Mouse (Mus musculus): ENCODE measurements around the gene Clk2. TPM values are rescaled to one million over a fixed set of nuclear protein-coding genes. Genes with fewer than 3 reads are reported as not detected.
A peak's percentile ranks its signal among the peaks of the same experiment; 100 is the strongest.

The Clk2 gene
- polyA plus RNA-seq, 1 experiment from 2014 or later = 27.5 TPM

GRCm38 (mm10) chr3:89161786-89162185 lies 2.8 kb upstream of the Clk2 start:
- peaks cover 52% of the 10 kb centered on the region for H3K4me1 ChIP-seq (replicated peaks)
- no peak overlapping the region for H3K4me3 ChIP-seq
- peaks cover 3% of the 10 kb centered on the region for H3K36me3 ChIP-seq
- H3K27ac ChIP-seq (replicated peaks) = no peak overlapping the region
- H3K4me2 ChIP-seq = no peak overlapping the region
- H3K27me3 ChIP-seq = no peaks in the 10 kb centered on the region
- no peak for ATAC-seq (ENCODE audit: low read depth)
- no peaks in the 10 kb centered on the region for H3K9me3 ChIP-seq
- no peak overlapping the region for H3K9ac ChIP-seq
- WGBS = 86% methylated on average over 4 of the region's 4 CpGs

- H3K4me2 ChIP-seq = no peak overlapping the region
- H3K27me3 ChIP-seq = no peaks in the 10 kb centered on the region
- no peaks in the 10 kb centered on the region for H3K9me3 ChIP-seq
- 60% methylated on average over 1 of the region's 1 CpGs for WGBS
- H3K27ac ChIP-seq (replicated peaks) = no peak overlapping the region
- no peak overlapping the region for H3K4me3 ChIP-seq
- no peak for ATAC-seq (ENCODE audit: low read depth)
- no peak overlapping the region for H3K9ac ChIP-seq
- peaks cover 15% of the 10 kb centered on the region for H3K36me3 ChIP-seq
- peaks cover 48% of the 10 kb centered on the region for H3K4me1 ChIP-seq (replicated peaks)
Observed at GRCm38 (mm10) chr3:89163123-89163522, 1.5 kb upstream of the Clk2 start.

GRCm38 (mm10) chr3:89163643-89164245 lies 851 bp upstream of the Clk2 start:
- Histone ChIP-seq H3K27ac (replicated peaks) (peak overlapping the region; percentile 95), H3K9me3 (no peaks in the 10 kb centered on the region), H3K9ac (peak overlapping the region; percentile 95)

GRCm38 (mm10) chr3:89165268-89165870 lies 774 bp downstream of the Clk2 start:
- Histone ChIP-seq H3K4me1 (replicated peaks) (peaks cover 27% of the 10 kb centered on the region), H3K4me2 (peak overlapping the region; percentile 86), H3K27me3 (no peaks in the 10 kb centered on the region), H3K36me3 (peaks cover 37% of the 10 kb centered on the region), H3K9ac (peak overlapping the region; percentile 95), H3K4me3 (peak overlapping the region; percentile 94), H3K27ac (replicated peaks) (peak overlapping the region; percentile 95), H3K9me3 (no peaks in the 10 kb centered on the region)
- 31% methylated on average over 12 of the region's 12 CpGs for WGBS
- ATAC-seq (ENCODE audit: low read depth) = no peak

More at GRCm38 (mm10) chr3:89163643-89164245, 851 bp upstream of the Clk2 start:
- Histone ChIP-seq H3K4me1 (replicated peaks) (peaks cover 42% of the 10 kb centered on the region), H3K4me3 (peak overlapping the region; percentile 94), H3K36me3 (peaks cover 21% of the 10 kb centered on the region), H3K27me3 (no peaks in the 10 kb centered on the region), H3K4me2 (peak overlapping the region; percentile 86)
- no peak for ATAC-seq (ENCODE audit: low read depth)
- 78% methylated on average over 5 of the region's 5 CpGs for WGBS

- no peak for ATAC-seq (ENCODE audit: low read depth)
- no peak overlapping the region for H3K27ac ChIP-seq (replicated peaks)
- H3K9ac ChIP-seq = no peak overlapping the region
- H3K4me1 ChIP-seq (replicated peaks) = peaks cover 26% of the 10 kb centered on the region
- H3K9me3 ChIP-seq = no peaks in the 10 kb centered on the region
- H3K27me3 ChIP-seq = no peaks in the 10 kb centered on the region
- 94% methylated on average over 19 of the region's 19 CpGs for WGBS
- H3K4me2 ChIP-seq = no peak overlapping the region
- H3K4me3 ChIP-seq = no peak overlapping the region
- H3K36me3 ChIP-seq = peaks cover 51% of the 10 kb centered on the region
Observed at GRCm38 (mm10) chr3:89166945-89167344, 2.4 kb downstream of the Clk2 start.

- 92% methylated on average over 11 of the region's 11 CpGs for WGBS
- peaks cover 16% of the 10 kb centered on the region for H3K4me1 ChIP-seq (replicated peaks)
- no peak overlapping the region for H3K4me2 ChIP-seq
- H3K9me3 ChIP-seq = no peaks in the 10 kb centered on the region
- ATAC-seq (ENCODE audit: low read depth) = no peak
- no peak overlapping the region for H3K27ac ChIP-seq (replicated peaks)
- H3K36me3 ChIP-seq = peaks cover 76% of the 10 kb centered on the region
- no peak overlapping the region for H3K9ac ChIP-seq
- no peaks in the 10 kb centered on the region for H3K27me3 ChIP-seq
- no peak overlapping the region for H3K4me3 ChIP-seq
Observed at GRCm38 (mm10) chr3:89174844-89175243, 10.2 kb downstream of the Clk2 start.

- H3K27me3 ChIP-seq = no peaks in the 10 kb centered on the region
- ATAC-seq (ENCODE audit: low read depth) = no peak
- no peak overlapping the region for H3K27ac ChIP-seq (replicated peaks)
- peaks cover 16% of the 10 kb centered on the region for H3K4me1 ChIP-seq (replicated peaks)
- H3K36me3 ChIP-seq = peaks cover 76% of the 10 kb centered on the region
- no peaks in the 10 kb centered on the region for H3K9me3 ChIP-seq
- H3K9ac ChIP-seq = no peak overlapping the region
- WGBS = 90% methylated on average over 10 of the region's 10 CpGs
- no peak overlapping the region for H3K4me3 ChIP-seq
- H3K4me2 ChIP-seq = no peak overlapping the region
Observed at GRCm38 (mm10) chr3:89175544-89175943, 10.9 kb downstream of the Clk2 start.

GRCm38 (mm10) chr3:89176421-89176820 lies 11.8 kb downstream of the Clk2 start:
- Histone ChIP-seq H3K27me3 (no peaks in the 10 kb centered on the region), H3K27ac (replicated peaks) (no peak overlapping the region), H3K9me3 (no peaks in the 10 kb centered on the region), H3K4me1 (replicated peaks) (peaks cover 16% of the 10 kb centered on the region), H3K4me2 (no peak overlapping the region), H3K9ac (no peak overlapping the region), H3K36me3 (peaks cover 76% of the 10 kb centered on the region), H3K4me3 (no peak overlapping the region)
- 80% methylated on average over 7 of the region's 7 CpGs for WGBS
- no peak for ATAC-seq (ENCODE audit: low read depth)

- Histone ChIP-seq H3K27ac (replicated peaks) (peak within 1 kb of the TSS; percentile 85), H3K4me3 (peak within 1 kb of the TSS; percentile 81), H3K27me3 (no peaks in the 10 kb centered on the region), H3K4me2 (peak within 1 kb of the TSS; percentile 95), H3K36me3 (peaks cover 77% of the 10 kb centered on the region), H3K9ac (peak within 1 kb of the TSS; percentile 87), H3K9me3 (no peaks in the 10 kb centered on the region), H3K4me1 (replicated peaks) (peaks cover 16% of the 10 kb centered on the region)
- ATAC-seq (ENCODE audit: low read depth) = peak; percentile 97
- WGBS = 0% methylated on average over 43 of the region's 43 CpGs
Observed at GRCm38 (mm10) chr3:89177242-89178106, 12.9 kb downstream of the Clk2 start, which contains the start of gene Scamp3. Gene Scamp3, plus strand, starts transcription at chr3:89177473.

GRCm38 (mm10) chr3:89178107-89178385 lies 13.5 kb downstream of the Clk2 start:
- H3K4me3 ChIP-seq = peak overlapping the region; percentile 81
- peak overlapping the region; percentile 95 for H3K4me2 ChIP-seq
- peaks cover 74% of the 10 kb centered on the region for H3K36me3 ChIP-seq
- no peaks in the 10 kb centered on the region for H3K9me3 ChIP-seq
- peak overlapping the region; percentile 85 for H3K27ac ChIP-seq (replicated peaks)
- no peak for ATAC-seq (ENCODE audit: low read depth)
- peaks cover 19% of the 10 kb centered on the region for H3K4me1 ChIP-seq (replicated peaks)
- H3K9ac ChIP-seq = peak overlapping the region; percentile 87
- H3K27me3 ChIP-seq = no peaks in the 10 kb centered on the region
- 7% methylated on average over 6 of the region's 6 CpGs for WGBS

GRCm38 (mm10) chr3:89179056-89179455 lies 14.5 kb downstream of the Clk2 start:
- Histone ChIP-seq H3K9me3 (no peaks in the 10 kb centered on the region), H3K4me3 (peak overlapping the region; percentile 81; the same call in 1 of the 2 replicates), H3K36me3 (peaks cover 64% of the 10 kb centered on the region), H3K4me2 (peak overlapping the region; percentile 95; the same call in 1 of the 2 replicates), H3K27ac (replicated peaks) (no peak overlapping the region), H3K27me3 (no peaks in the 10 kb centered on the region), H3K9ac (peak overlapping the region; percentile 87; the same call in 1 of the 2 replicates), H3K4me1 (replicated peaks) (peaks cover 28% of the 10 kb centered on the region)
- 93% methylated on average over 11 of the region's 11 CpGs for WGBS
- ATAC-seq (ENCODE audit: low read depth) = no peak

Data from neural tube, embryonic 13.5 days (tissue).